Mouse (Mus musculus): Measurements from ENCODE around the gene Ppm1b.

DNA sequence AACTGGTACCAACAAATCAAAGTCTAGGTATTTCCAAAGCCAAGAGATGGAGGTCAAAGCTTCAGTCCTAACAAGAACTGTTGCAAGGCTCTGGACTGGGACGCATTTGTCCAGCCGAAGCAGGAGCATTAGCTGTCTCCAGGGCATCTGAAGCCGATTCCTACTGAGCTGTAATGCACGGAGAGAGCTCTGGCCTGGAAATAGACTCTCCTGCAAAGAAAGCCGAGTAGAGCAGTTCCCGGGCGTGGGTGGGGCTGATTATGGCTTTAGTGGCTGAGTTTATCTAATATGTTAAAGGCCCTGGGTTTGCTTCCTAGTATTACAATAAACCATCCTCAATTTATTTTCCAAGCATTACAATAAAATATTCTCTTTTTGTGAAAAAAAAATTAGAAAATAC is 116.7 kb downstream of the Ppm1b start:
- no peak for TF ChIP-seq CTCF (IDR thresholded peaks at IDR 0.05; ENCODE audit: control insufficient read depth, insufficient read depth, low read length)
- no peak for TF ChIP-seq POLR2A (IDR thresholded peaks at IDR 0.05; ENCODE audit: borderline replicate concordance, control insufficient read depth, low read depth, low read length)
